Mouse (Mus musculus) limb, embryonic 14.5 days (tissue): Measurements from ENCODE around the gene Bag2. TPM values are rescaled to one million over a fixed set of nuclear protein-coding genes. Genes with fewer than 3 reads are reported as not detected.

ENCODE experiments used
- ATAC-seq: fragments of 200-750 bp; cut with Nextera tagmentation; 2 replicates; pipeline ENCODE4 v1.8.0; 2017; ENCODE audit warnings: low read depth, moderate number of reproducible peaks, moderate TSS enrichment; ENCODE audit not compliant: low FRiP score
- DNase-seq: peaks from one replicate; pipeline ENCODE4 v3.0.0-alpha.2; 2015; ENCODE audit warnings: low spot score
- H3K27ac ChIP-seq: fragments of 300-500 bp; sonication (generic); replicated peaks from 2 replicates; pipeline ENCODE4 v1.5.1; 2014; ENCODE audit warnings: low read depth, mild to moderate bottlenecking, low read length, moderate library complexity, mixed read lengths
- H3K27me3 ChIP-seq: fragments of 300-500 bp; sonication (generic); 2 replicates; pipeline ENCODE4 v1.6.1; 2014; ENCODE audit warnings: low read length, mixed read lengths; ENCODE audit not compliant: control insufficient read depth, insufficient read depth
- H3K36me3 ChIP-seq: fragments of 300-500 bp; sonication (generic); 2 replicates; pipeline ENCODE4 v1.6.1; 2014; ENCODE audit warnings: mild to moderate bottlenecking, low read length, moderate library complexity, mixed read lengths; ENCODE audit not compliant: control insufficient read depth, insufficient read depth
- H3K4me1 ChIP-seq: fragments of 300-500 bp; sonication (generic); 2 replicates; pipeline ENCODE4 v1.6.1; 2014; ENCODE audit warnings: antibody characterized with exemption, low read length, mixed read lengths; ENCODE audit not compliant: control insufficient read depth, insufficient read depth
- H3K4me2 ChIP-seq: fragments of 300-500 bp; sonication (generic); replicated peaks from 2 replicates; pipeline ENCODE4 v1.6.1; 2014; ENCODE audit warnings: low read depth, mild to moderate bottlenecking, low read length, moderate library complexity; ENCODE audit not compliant: severe bottlenecking
- H3K4me3 ChIP-seq: fragments of 300-500 bp; sonication (generic); replicated peaks from 2 replicates; pipeline ENCODE4 v1.5.1; 2014; ENCODE audit warnings: low read length
- H3K9ac ChIP-seq: fragments of 300-500 bp; sonication (generic); 2 replicates; pipeline ENCODE4 v1.6.1; 2014; ENCODE audit warnings: mild to moderate bottlenecking, low read depth, low read length, moderate library complexity; ENCODE audit not compliant: severe bottlenecking
- H3K9me3 ChIP-seq: fragments of 300-500 bp; sonication (generic); 2 replicates; pipeline ENCODE4 v1.6.1; 2016; ENCODE audit warnings: low read length; ENCODE audit not compliant: control insufficient read depth
- POLR2A ChIP-seq: fragments of 200-500 bp; IDR thresholded peaks from 2 replicates; pipeline ENCODE4 v1.8.0; 2012; ENCODE audit warnings: inconsistent platforms, mild to moderate bottlenecking, moderate library complexity, borderline replicate concordance; ENCODE audit not compliant: insufficient read depth, insufficient read length; ENCODE audit errors: extremely low read depth
- WGBS: fragments of 180-500 bp; shearing (Covaris S2); extraction: QIAGEN DNeasy Blood & Tissue Kit; methylation state at CpG from one replicate; pipeline ENCODE4 v1.1.7; 2014; 5-methylcytosine and 5-hydroxymethylcytosine counted together
- polyA plus RNA-seq, 2 experiments: library from polyadenylated mRNA; depleted of rRNA in 1 of 2; stranded (reverse) in 1 of 2; unstranded in 1 of 2; fragments of >200 nt; fragmentation: Nextera tagmentation in 1 of 2; extraction: Ambion mirVana in 1 of 2; gene quantifications; 2 replicates each; pipeline versions ENCODE4 v1.2.1 to v1.2.3; 2012 to 2014

The Bag2 gene
- polyA plus RNA-seq, 2 experiments = 41.3 to 49.9 TPM

DNA sequence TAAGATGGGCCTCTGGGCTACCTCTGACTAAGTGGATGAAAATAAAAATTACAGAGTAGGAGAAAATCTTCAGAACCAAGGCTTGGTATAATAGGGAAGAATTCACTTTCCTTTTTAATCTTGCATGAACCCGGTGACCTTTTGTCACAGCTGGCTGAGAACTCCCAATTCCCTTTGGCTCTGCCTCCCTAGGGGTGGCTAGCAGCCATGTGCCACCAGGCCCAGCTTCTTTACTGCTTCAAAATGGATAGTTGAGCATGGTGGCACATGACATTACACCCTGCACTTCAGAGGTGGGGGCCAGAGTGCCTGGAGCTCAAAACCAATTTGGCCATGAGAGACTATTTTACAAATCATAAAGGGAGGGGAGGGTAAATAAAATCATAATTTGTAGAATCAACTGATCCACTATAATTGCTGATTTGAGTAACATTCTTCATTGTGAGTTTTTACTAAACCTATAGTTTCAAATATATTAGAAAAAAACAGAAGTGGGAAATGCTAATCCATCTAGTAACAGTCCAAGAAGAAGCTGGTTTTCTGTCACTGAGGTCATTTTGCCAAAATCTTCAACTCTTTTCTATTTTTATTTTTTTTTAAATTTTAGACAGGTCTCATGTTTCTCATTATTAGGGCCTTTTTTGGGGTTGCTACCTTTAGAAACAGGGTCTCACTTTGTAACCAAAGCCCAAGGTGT lies 10.6 kb upstream of the Bag2 start:
- no peaks in the 10 kb centered on the region for H3K9me3 ChIP-seq
- no peaks in the 10 kb centered on the region for H3K27me3 ChIP-seq
- no peak for TF ChIP-seq POLR2A
- no peak overlapping the region for H3K27ac ChIP-seq
- no peak overlapping the region for H3K4me2 ChIP-seq
- no peak overlapping the region for H3K4me3 ChIP-seq
- H3K4me1 ChIP-seq = no peaks in the 10 kb centered on the region
- DNase-seq (no peak), ATAC-seq (no peak)
- H3K36me3 ChIP-seq = peaks cover 71% of the 10 kb centered on the region
- H3K9ac ChIP-seq = no peak overlapping the region
- WGBS = 88% methylated on average over 1 of the region's 1 CpGs

DNA sequence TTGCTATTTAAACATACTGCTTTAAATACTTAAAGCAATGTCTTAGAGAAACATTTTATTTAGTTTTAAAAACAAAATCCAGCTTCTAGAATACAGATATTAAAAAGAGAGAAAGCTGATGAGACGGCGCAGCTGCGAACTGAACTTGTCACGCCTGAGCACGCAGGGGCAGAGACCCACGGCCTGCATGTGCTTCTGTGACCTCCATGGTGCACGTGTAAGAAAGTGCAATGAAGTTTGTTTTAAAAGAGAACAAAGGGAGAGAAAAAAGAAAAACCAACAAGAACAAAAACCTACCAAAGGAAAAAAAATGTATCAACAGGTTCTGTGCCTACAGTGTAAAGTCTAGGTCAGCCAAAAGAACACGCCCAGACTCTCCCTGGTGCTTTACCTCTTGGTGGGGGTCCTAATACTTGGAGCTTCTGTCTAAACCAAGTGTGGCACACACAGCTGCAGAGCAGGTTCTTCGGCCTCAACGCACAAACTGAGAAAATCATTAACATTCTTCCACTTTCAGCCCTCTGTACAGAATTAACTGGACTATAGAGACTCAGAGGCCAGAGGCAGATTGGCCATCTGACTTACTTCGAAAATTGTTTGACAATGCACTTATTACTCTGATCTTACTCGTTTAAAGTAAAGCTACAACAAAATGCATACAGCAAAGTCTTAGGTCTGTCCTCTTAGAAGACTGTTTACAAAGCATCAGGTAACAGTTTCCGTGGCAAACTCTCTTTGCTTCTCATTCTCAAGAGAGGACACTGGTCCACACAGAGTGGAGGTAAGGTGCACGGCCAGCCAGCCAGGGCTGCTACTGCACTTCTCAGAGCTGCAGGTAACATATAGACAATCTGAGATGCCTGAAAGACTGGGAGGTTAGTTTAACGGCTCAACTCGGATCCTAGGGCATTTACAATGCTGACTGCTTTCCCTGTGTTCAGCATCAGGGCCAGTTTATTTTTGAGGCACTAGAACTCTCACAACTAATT lies 9.2 kb upstream of the Bag2 start:
- Histone ChIP-seq H3K9me3 (no peaks in the 10 kb centered on the region), H3K36me3 (peaks cover 68% of the 10 kb centered on the region), H3K27me3 (no peaks in the 10 kb centered on the region), H3K27ac (no peak overlapping the region), H3K9ac (no peak overlapping the region), H3K4me3 (no peak overlapping the region), H3K4me2 (no peak overlapping the region), H3K4me1 (no peaks in the 10 kb centered on the region)
- WGBS = 78% methylated on average over 16 of the region's 16 CpGs
- ATAC-seq = no peak
- TF ChIP-seq POLR2A = no peak
- no peak for DNase-seq

DNA sequence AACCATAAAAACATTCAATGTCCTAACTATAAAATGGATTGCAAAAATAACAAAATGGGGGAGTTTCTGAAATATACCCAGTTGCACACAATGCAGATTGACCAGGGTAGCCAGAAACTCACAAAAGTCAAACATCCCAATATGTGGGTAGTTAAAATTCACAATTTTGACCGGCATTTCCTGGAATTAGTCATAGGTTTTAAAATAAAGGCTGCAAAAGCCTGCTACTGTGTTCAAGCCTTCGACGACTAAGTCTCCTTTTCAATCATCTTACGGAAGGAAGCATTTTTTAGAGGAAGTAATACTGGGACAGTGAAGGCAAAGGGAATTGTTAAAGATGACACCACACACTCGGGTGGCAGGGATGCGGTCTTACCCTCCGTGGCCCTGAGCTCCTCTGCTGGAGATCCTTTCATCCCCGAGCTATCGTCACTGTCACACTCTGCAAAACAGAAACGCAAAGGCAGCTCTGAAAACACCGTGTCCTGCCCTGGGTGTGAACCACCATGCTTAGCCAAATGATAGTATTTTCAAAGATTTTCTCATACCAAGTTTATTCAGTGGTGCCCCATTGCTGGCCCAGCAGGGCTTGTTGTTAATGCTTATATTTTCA lies 8.0 kb upstream of the Bag2 start:
- Histone ChIP-seq H3K36me3 (peaks cover 64% of the 10 kb centered on the region), H3K4me1 (no peaks in the 10 kb centered on the region), H3K4me3 (no peak overlapping the region), H3K27me3 (no peaks in the 10 kb centered on the region), H3K9me3 (no peaks in the 10 kb centered on the region), H3K4me2 (no peak overlapping the region), H3K27ac (no peak overlapping the region), H3K9ac (no peak overlapping the region)
- no peak for TF ChIP-seq POLR2A
- DNase-seq = no peak
- ATAC-seq = no peak
- WGBS = 88% methylated on average over 11 of the region's 11 CpGs

DNA sequence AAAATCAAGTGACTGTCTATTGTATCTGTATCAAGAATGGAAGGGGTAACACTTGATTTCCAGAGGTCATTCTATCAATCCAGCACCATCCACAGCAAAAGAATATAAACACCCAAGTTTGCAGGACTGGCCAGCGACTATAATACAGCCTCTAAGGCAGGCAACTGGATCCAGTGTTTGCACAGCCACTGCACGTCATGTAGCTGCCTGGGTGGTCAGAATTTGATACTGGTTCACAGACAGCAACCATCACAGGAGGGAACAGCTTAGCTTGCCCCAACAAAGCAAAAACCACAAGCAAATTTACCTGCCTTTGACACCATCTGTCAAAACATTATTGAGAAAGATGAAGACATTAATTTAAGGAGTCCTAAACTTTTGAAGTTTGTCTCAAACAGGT lies 6.2 kb upstream of the Bag2 start:
- Histone ChIP-seq H3K4me1 (no peaks in the 10 kb centered on the region), H3K27me3 (no peaks in the 10 kb centered on the region), H3K9me3 (no peaks in the 10 kb centered on the region), H3K4me3 (no peak overlapping the region), H3K9ac (no peak overlapping the region), H3K27ac (no peak overlapping the region), H3K36me3 (peaks cover 50% of the 10 kb centered on the region), H3K4me2 (no peak overlapping the region)
- 59% methylated on average over 2 of the region's 2 CpGs for WGBS
- ATAC-seq (no peak), DNase-seq (no peak)
- TF ChIP-seq POLR2A = no peak

DNA sequence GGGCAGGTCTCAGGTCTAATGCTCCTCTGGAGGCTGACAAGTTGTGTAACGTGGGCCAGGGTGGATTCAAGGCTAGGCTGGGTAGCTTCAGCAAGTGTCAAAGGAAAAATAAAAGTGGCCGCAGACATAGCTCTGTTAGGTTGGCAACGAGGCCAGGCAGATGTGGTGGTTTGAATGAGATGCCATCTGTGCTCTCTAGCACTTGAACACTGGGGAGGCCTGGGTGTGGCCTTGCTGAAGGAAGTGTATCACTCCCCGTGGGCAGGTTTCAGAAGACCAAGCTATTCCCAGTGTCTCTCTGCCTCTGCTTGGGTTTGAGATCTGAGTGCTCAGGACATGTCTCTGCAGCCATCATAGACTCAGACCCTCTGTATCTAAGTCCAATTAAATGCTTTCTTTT lies 893 bp upstream of the Bag2 start:
- DNase-seq = no peak
- TF ChIP-seq POLR2A = no peak
- Histone ChIP-seq H3K4me2 (no peak overlapping the region), H3K27me3 (no peaks in the 10 kb centered on the region), H3K36me3 (peaks cover 15% of the 10 kb centered on the region; the same call in 1 of the 2 replicates), H3K4me1 (peaks cover 12% of the 10 kb centered on the region; the same call in 1 of the 2 replicates), H3K9me3 (no peaks in the 10 kb centered on the region), H3K27ac (no peak overlapping the region), H3K9ac (no peak overlapping the region), H3K4me3 (no peak overlapping the region)
- 52% methylated on average over 4 of the region's 4 CpGs for WGBS
- no peak for ATAC-seq
